Mouse (Mus musculus): ENCODE measurements around the gene Rpl34. TPM values are rescaled to one million over a fixed set of nuclear protein-coding genes. Genes with fewer than 3 reads are reported as not detected.

Rpl34 gene
- polyA plus RNA-seq (2015; fragmentation: Nextera tagmentation; extraction: Ambion mirVana) = 459 and 464 TPM in 2 replicates

DNA sequence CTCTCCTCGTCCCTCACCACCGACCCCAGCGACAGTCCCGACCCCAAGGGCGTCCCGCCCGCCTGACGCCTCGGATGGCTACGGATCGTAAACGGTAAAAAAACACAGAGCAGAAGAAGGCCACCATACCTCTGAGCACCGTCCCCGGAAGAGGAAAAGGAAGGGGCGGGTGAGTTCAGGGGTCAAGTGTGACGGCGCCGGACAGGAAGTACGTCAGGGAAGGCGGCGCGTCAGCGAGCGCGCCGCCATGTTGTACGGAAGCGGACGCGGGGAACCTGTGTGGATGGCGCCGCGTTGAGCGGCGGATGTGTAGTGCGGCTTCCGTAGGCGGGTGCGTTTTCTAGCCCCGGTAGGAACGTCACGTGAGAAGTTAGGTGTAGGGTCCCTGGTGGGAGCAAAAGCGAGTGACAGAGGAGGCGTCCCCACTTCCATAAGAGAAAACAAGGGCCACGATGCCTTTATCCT is at the start of gene Rpl34:
Gene Rpl34 (minus strand): TSS at position 210 of the 465 bp plus-strand sequence.
- peak within 1 kb of the TSS; percentile 85 for H3K4me2 ChIP-seq (ENCODE audit: low read length)
- WGBS = under 1% methylated on average over 45 of the region's 45 CpGs
- peaks cover 16% of the 10 kb centered on the region for H3K36me3 ChIP-seq (ENCODE audit: control insufficient read depth, insufficient read depth, low read length)
- peak within 1 kb of the TSS; percentile 92 for H3K27ac ChIP-seq (ENCODE audit: low read length)
- no peaks in the 10 kb centered on the region for H3K27me3 ChIP-seq (ENCODE audit: control insufficient read depth, insufficient read depth, low read depth, low read length)
- peak; percentile 99 for ATAC-seq
- peak within 1 kb of the TSS; percentile 97 for H3K9ac ChIP-seq (ENCODE audit: low read depth, low read length)
- peaks cover 15% of the 10 kb centered on the region for H3K4me1 ChIP-seq (ENCODE audit: control insufficient read depth, insufficient read depth, low read length)
- H3K9me3 ChIP-seq (replicated peaks; ENCODE audit: control insufficient read depth, low read length, poor library complexity, severe bottlenecking) = no peaks in the 10 kb centered on the region
- H3K4me3 ChIP-seq (ENCODE audit: low read depth, low read length) = peak within 1 kb of the TSS; percentile 97

DNA sequence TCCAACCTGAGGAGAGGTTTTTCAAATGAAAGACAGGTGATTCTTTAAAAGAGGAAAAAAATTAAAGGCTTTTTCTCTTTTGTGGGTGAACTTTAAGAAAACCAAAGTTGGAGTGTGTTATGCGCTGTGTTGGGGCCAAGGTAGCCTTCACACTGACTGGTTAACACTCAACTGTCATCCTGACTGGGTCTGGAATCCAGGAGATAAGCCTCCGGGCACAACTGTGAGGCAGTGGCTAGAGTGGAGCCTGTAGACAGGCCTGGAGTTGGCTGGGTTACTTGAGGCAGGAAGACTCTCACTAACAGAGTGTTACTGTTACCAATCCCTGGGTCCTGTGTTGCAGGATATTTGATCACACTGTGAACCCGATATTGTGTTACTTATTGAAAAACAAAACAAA is 38.0 kb upstream of the Rpl34 start:
- no peaks in the 10 kb centered on the region for H3K36me3 ChIP-seq (ENCODE audit: control insufficient read depth, insufficient read depth, low read length)
- H3K9ac ChIP-seq (ENCODE audit: low read depth, low read length) = no peak overlapping the region
- no peak overlapping the region for H3K27ac ChIP-seq (ENCODE audit: low read length)
- 94% methylated on average over 3 of the region's 3 CpGs for WGBS
- ATAC-seq = no peak
- H3K4me2 ChIP-seq (ENCODE audit: low read length) = no peak overlapping the region
- H3K4me3 ChIP-seq (ENCODE audit: low read depth, low read length) = no peak overlapping the region
- H3K9me3 ChIP-seq (replicated peaks; ENCODE audit: control insufficient read depth, low read length, poor library complexity, severe bottlenecking) = no peaks in the 10 kb centered on the region
- no peaks in the 10 kb centered on the region for H3K27me3 ChIP-seq (ENCODE audit: control insufficient read depth, insufficient read depth, low read depth, low read length)
- H3K4me1 ChIP-seq (ENCODE audit: control insufficient read depth, insufficient read depth, low read length) = no peaks in the 10 kb centered on the region

DNA sequence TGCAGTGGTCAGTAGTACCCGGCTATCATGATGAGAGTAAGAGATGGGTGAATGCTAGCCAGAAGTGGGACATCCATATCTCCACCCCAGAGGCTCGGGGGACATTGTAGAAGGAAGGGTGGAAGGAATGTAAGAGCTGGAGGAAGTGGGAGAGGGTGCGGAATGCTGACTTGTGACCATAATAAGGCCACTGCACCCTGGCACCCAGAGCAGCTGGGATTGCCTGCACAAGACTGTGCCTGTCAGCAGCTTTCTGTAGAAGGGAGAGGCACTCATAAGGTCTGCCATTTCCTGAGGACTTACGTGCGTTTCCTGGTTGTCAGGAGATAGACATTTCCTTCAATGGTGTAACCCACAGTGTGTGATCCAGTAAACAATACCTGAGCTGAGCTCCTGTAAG is 33.9 kb upstream of the Rpl34 start:
- H3K4me2 ChIP-seq (ENCODE audit: low read length) = no peak overlapping the region
- no peak overlapping the region for H3K4me3 ChIP-seq (ENCODE audit: low read depth, low read length)
- H3K27ac ChIP-seq (ENCODE audit: low read length) = no peak overlapping the region
- H3K27me3 ChIP-seq (ENCODE audit: control insufficient read depth, insufficient read depth, low read depth, low read length) = no peaks in the 10 kb centered on the region
- WGBS = 87% methylated on average over 5 of the region's 5 CpGs
- no peaks in the 10 kb centered on the region for H3K9me3 ChIP-seq (replicated peaks; ENCODE audit: control insufficient read depth, low read length, poor library complexity, severe bottlenecking)
- no peak overlapping the region for H3K9ac ChIP-seq (ENCODE audit: low read depth, low read length)
- H3K36me3 ChIP-seq (ENCODE audit: control insufficient read depth, insufficient read depth, low read length) = no peaks in the 10 kb centered on the region
- no peaks in the 10 kb centered on the region for H3K4me1 ChIP-seq (ENCODE audit: control insufficient read depth, insufficient read depth, low read length)
- ATAC-seq = no peak

DNA sequence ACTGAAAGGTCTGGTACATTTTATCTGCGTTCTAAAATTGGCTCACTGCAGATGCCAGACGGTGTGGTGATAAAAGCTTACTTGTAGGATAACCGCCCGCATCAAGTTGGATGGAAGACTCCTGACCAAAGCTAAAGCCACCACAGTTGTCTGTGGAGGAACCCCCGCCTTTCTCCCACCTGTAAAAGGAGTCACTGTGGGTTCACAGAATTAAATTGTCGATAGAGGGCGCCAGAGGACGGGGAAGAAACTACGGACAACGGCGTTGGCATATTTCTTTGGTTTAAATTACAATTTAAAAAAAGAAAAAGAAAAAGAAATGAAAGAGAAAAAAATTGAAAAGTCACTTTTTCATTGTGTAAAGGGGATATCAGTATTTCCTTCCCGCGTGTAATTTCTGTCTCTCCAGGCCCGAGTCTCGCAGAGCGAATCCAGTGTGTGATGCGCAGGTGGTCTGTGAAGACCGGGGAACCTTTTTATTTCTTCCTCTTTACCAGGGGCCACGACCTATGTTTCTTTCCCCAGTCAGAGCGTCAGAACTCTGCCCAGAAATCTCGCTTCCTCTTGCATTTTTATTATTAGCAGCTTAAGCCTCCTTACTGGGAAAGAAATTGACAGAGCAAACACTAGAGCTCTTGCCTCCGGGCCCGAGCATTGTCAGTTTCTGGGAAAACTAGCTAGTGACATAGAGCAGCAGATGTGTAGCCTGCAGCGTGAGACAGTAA is 30.7 kb upstream of the Rpl34 start:
- no peak overlapping the region for H3K4me2 ChIP-seq (ENCODE audit: low read length)
- no peak overlapping the region for H3K4me3 ChIP-seq (ENCODE audit: low read depth, low read length)
- H3K4me1 ChIP-seq (ENCODE audit: control insufficient read depth, insufficient read depth, low read length) = peaks cover 12% of the 10 kb centered on the region; the same call in 1 of the 2 replicates
- H3K27ac ChIP-seq (ENCODE audit: low read length) = no peak overlapping the region
- no peak overlapping the region for H3K9ac ChIP-seq (ENCODE audit: low read depth, low read length)
- no peaks in the 10 kb centered on the region for H3K27me3 ChIP-seq (ENCODE audit: control insufficient read depth, insufficient read depth, low read depth, low read length)
- WGBS = 52% methylated on average over 24 of the region's 24 CpGs
- no peaks in the 10 kb centered on the region for H3K36me3 ChIP-seq (ENCODE audit: control insufficient read depth, insufficient read depth, low read length)
- ATAC-seq = peak; percentile 41; the same call in 1 of the 2 replicates
- no peaks in the 10 kb centered on the region for H3K9me3 ChIP-seq (replicated peaks; ENCODE audit: control insufficient read depth, low read length, poor library complexity, severe bottlenecking)

DNA sequence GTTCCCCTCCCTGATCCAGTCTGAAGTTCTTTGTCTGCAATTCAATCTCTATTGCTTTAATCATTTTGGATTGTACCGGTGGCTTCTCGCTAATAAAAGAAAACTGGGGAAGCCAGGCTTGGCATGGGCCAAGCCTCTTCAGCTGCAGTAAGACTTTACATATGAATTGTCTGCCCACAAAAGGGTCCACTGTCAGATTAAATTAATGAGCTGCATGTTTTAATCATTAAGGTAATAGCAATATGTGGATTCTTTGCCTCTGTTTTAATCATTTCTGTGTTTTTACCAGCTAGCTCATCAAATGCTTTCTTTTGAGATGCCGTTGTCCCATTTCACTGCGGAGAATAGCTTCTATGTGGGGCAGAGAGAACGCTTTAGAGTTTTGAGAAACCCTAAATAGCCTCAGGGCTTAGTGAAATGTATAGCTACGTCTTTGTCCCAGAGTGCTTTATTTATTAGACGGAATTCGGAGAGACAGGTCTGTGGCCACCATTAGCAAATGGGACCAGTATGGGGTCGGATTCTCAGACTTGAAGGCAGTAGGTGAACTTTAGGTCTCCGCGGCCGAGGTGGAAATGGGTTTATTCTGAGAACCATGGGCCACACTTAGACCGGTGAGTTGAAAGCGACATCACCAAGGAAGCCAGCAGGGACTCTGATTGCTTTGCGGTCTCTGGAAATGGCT is 28.1 kb upstream of the Rpl34 start:
- H3K9me3 ChIP-seq (replicated peaks; ENCODE audit: control insufficient read depth, low read length, poor library complexity, severe bottlenecking) = no peaks in the 10 kb centered on the region
- H3K4me1 ChIP-seq (ENCODE audit: control insufficient read depth, insufficient read depth, low read length) = peaks cover 12% of the 10 kb centered on the region; the same call in 1 of the 2 replicates
- no peak overlapping the region for H3K9ac ChIP-seq (ENCODE audit: low read depth, low read length)
- peak overlapping the region; percentile 3 for H3K4me2 ChIP-seq (ENCODE audit: low read length)
- no peak overlapping the region for H3K4me3 ChIP-seq (ENCODE audit: low read depth, low read length)
- WGBS = 25% methylated on average over 15 of the region's 15 CpGs
- peak overlapping the region; percentile 31; the same call in 1 of the 2 replicates for H3K27ac ChIP-seq (ENCODE audit: low read length)
- no peaks in the 10 kb centered on the region for H3K27me3 ChIP-seq (ENCODE audit: control insufficient read depth, insufficient read depth, low read depth, low read length)
- ATAC-seq = peak; percentile 25; the same call in 1 of the 2 replicates
- H3K36me3 ChIP-seq (ENCODE audit: control insufficient read depth, insufficient read depth, low read length) = no peaks in the 10 kb centered on the region

DNA sequence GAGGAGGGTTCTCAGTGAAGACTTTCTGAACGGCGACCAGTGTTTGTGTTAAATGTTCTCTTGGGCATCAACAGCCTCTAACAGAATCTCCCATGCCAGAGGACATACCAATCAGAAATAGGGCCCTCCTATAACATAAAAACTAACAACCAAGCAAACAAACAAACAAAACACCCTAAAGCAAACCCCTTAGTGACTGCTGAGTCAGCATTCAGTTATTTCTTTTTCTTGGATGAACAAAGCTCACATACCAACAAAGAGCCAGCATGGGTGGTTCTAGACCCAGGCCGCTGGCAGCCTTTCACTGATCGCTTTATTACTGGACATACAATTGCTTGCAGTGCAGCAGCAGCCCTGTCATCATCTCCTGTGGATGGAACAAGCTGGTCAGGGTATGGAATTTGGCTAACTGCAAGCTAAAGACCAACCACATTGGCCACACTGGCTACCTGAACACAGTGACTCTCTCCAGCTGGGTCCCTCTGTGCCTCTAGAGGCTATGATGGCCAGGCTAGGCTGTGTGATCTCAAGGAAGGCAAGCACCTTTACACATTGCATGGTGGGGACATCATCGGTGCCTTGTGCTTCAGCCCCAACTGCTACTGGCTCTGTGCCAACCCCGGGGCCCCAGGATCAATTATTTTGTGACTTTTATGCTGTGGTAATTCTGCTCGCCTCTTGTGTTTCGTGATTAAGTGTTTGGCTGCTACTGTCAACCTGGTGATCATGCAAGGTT is 27.1 kb upstream of the Rpl34 start:
- Histone ChIP-seq H3K36me3 (ENCODE audit: control insufficient read depth, insufficient read depth, low read length) (no peaks in the 10 kb centered on the region), H3K4me1 (ENCODE audit: control insufficient read depth, insufficient read depth, low read length) (peaks cover 12% of the 10 kb centered on the region; the same call in 1 of the 2 replicates), H3K9me3 (replicated peaks; ENCODE audit: control insufficient read depth, low read length, poor library complexity, severe bottlenecking) (no peaks in the 10 kb centered on the region), H3K27ac (ENCODE audit: low read length) (peak overlapping the region; percentile 31; the same call in 1 of the 2 replicates), H3K9ac (ENCODE audit: low read depth, low read length) (0 out of 2 replicates have a peak overlapping the region, but pooled peaks have one; percentile 34), H3K27me3 (ENCODE audit: control insufficient read depth, insufficient read depth, low read depth, low read length) (no peaks in the 10 kb centered on the region), H3K4me3 (ENCODE audit: low read depth, low read length) (no peak overlapping the region), H3K4me2 (ENCODE audit: low read length) (no peak overlapping the region; the same call in 1 of the 2 replicates)
- 52% methylated on average over 8 of the region's 8 CpGs for WGBS
- ATAC-seq = no peak

DNA sequence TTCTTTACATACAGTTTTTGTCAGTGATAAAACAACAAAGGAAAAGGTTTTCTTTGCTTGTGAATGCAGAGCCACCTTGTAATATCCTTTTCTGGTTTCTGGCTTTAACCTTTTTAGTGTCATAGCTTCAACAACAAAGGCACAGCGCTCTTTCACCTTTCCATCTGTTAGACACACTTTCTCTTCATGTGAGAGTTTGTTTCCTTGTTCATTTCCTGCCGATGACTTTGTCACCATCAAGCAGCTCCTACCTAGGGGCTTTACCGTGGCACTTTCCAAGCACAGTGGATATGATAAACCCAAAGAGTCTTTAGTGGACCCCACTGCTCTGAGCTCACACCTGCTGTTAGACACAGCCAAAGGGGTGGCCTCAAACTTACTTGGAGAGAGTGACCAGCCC is 19.0 kb upstream of the Rpl34 start:
- no peak overlapping the region for H3K4me3 ChIP-seq (ENCODE audit: low read depth, low read length)
- H3K36me3 ChIP-seq (ENCODE audit: control insufficient read depth, insufficient read depth, low read length) = no peaks in the 10 kb centered on the region
- H3K9ac ChIP-seq (ENCODE audit: low read depth, low read length) = no peak overlapping the region
- 0 out of 2 replicates have a peak, but pooled peaks cover 2% of the 10 kb centered on the region for H3K9me3 ChIP-seq (replicated peaks; ENCODE audit: control insufficient read depth, low read length, poor library complexity, severe bottlenecking)
- H3K4me2 ChIP-seq (ENCODE audit: low read length) = no peak overlapping the region
- H3K27ac ChIP-seq (ENCODE audit: low read length) = no peak overlapping the region
- H3K27me3 ChIP-seq (ENCODE audit: control insufficient read depth, insufficient read depth, low read depth, low read length) = no peaks in the 10 kb centered on the region
- H3K4me1 ChIP-seq (ENCODE audit: control insufficient read depth, insufficient read depth, low read length) = peaks cover 6% of the 10 kb centered on the region; the same call in 1 of the 2 replicates
- no peak for ATAC-seq
- 81% methylated on average over 3 of the region's 3 CpGs for WGBS

DNA sequence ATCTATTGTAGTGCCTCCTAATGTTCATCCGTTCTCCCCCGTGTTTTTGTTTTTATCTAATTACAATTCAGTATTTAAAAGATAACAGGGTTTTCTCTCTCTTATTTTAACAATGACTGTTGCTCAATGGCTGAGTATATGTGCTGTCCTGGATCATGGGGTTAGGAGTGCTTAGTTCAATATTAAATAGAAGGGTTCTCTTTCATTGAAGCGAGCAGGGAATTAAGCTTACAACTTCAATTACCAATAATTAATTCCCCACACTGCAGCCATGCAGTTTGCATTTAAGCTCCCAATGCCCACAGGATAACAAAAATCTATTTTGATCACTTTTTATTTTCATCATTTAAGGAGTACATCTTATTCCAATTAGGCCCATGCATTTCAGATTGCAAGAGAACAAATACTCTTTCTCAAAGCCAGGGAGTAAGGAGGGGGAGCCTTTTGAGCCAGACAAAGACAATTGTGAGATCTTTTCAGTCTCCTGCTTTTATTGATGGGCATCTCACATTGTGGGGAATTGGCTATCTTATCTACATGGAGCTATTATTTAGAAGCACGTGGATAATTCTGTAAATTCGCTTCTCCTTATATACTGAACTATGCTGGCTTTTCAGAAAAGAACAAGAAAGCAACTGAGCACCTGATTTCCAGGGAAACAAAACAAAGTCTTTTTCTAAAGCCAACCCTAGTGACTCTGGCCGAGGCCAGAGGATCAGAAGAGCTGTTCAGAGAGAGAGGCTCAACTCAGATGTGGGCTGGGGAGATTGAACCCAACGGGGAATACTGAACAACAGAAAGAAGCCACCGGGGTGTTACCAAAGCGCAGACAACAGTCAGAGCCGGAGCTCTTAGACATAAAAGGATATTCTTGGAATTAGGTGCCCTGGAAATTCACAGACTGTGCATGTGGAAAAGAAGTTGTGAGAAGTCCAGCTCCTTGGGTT is 16.7 kb upstream of the Rpl34 start:
- Histone ChIP-seq H3K4me1 (ENCODE audit: control insufficient read depth, insufficient read depth, low read length) (peaks cover 6% of the 10 kb centered on the region; the same call in 1 of the 2 replicates), H3K36me3 (ENCODE audit: control insufficient read depth, insufficient read depth, low read length) (no peaks in the 10 kb centered on the region), H3K9me3 (replicated peaks; ENCODE audit: control insufficient read depth, low read length, poor library complexity, severe bottlenecking) (0 out of 2 replicates have a peak, but pooled peaks cover 2% of the 10 kb centered on the region), H3K4me3 (ENCODE audit: low read depth, low read length) (no peak overlapping the region), H3K9ac (ENCODE audit: low read depth, low read length) (no peak overlapping the region), H3K27me3 (ENCODE audit: control insufficient read depth, insufficient read depth, low read depth, low read length) (no peaks in the 10 kb centered on the region), H3K4me2 (ENCODE audit: low read length) (no peak overlapping the region), H3K27ac (ENCODE audit: low read length) (peak overlapping the region; percentile 38; the same call in 1 of the 2 replicates)
- 16% methylated on average over 10 of the region's 10 CpGs for WGBS
- ATAC-seq = peak; percentile 54; the same call in 1 of the 2 replicates

Data from midbrain, embryonic 16.5 days (tissue).